Mouse (Mus musculus) embryo, embryonic 9.5 days (tissue): Measurements from ENCODE around the gene Shpk.

Experiments
- DNase-seq: peaks from one replicate; pipeline ENCODE4 v3.0.0-alpha.2; 2017; ENCODE audit errors: extremely low spot score

The Shpk gene

GRCm38 (mm10) chr11:73267267-73267666 is 68.0 kb downstream of the Shpk start, which contains the start of gene Trpv3:
Gene Trpv3 (plus strand): TSS chr11:73267388.
- no peak for DNase-seq
